Mouse (Mus musculus) myocyte (in vitro differentiated cells): ENCODE data around the gene Psenen. TPM values are rescaled to one million over a fixed set of nuclear protein-coding genes. Genes with fewer than 3 reads are reported as not detected.

Source experiments
- H3K27me3 ChIP-seq: one replicate; pipeline ENCODE4 v1.6.1; 2011; ENCODE audit not compliant: control insufficient read depth, insufficient read depth, insufficient read length
- H3K36me3 ChIP-seq: one replicate; pipeline ENCODE4 v1.6.1; 2011; ENCODE audit not compliant: control insufficient read depth, insufficient read depth
- H3K4me2 ChIP-seq: one replicate; pipeline ENCODE4 v1.6.1; 2011; ENCODE audit warnings: low read depth, control low read depth
- H3K4me3 ChIP-seq: one replicate; pipeline ENCODE4 v1.5.1; 2011; ENCODE audit warnings: mild to moderate bottlenecking, control low read depth, moderate library complexity
- H3K79me2 ChIP-seq: one replicate; pipeline ENCODE4 v1.6.1; 2011; ENCODE audit not compliant: control insufficient read depth, insufficient read depth
- H3ac ChIP-seq: one replicate; pipeline ENCODE4 v1.6.1; 2011; ENCODE audit not compliant: control insufficient read depth, insufficient read length
- CEBPB ChIP-seq: IDR thresholded peaks from 2 replicates; pipeline ENCODE4 v1.6.1; 2011; ENCODE audit warnings: mild to moderate bottlenecking, moderate library complexity; ENCODE audit not compliant: poor library complexity, insufficient read depth, severe bottlenecking
- E2F4 ChIP-seq: IDR thresholded peaks from one replicate; pipeline ENCODE4 v1.6.1; 2011; ENCODE audit warnings: mild to moderate bottlenecking, control low read depth, moderate library complexity; ENCODE audit not compliant: insufficient read depth
- MAX ChIP-seq: IDR thresholded peaks from one replicate; pipeline ENCODE4 v1.6.1; 2011; ENCODE audit warnings: low read depth, mild to moderate bottlenecking, control low read depth
- MYOD1 ChIP-seq, 3 experiments: IDR thresholded peaks; one replicate each; pipeline ENCODE4 v1.6.1; 2011; ENCODE audit warnings: control low read depth in 2 of 3, low read depth in 2 of 3, mild to moderate bottlenecking in 2 of 3, moderate library complexity in 1 of 3; ENCODE audit not compliant: insufficient read length in 2 of 3, control insufficient read depth in 1 of 3
- MYOG ChIP-seq, 3 experiments: IDR thresholded peaks; one replicate each; pipeline ENCODE4 v1.6.1; 2011; ENCODE audit warnings: control low read depth in 2 of 3, low read depth in 2 of 3, mild to moderate bottlenecking in 2 of 3; ENCODE audit not compliant: insufficient read length in 2 of 3, control insufficient read depth in 1 of 3, insufficient read depth in 1 of 3
- POLR2A ChIP-seq: IDR thresholded peaks from one replicate; pipeline ENCODE4 v1.6.1; 2011; ENCODE audit warnings: low read depth, mild to moderate bottlenecking, control low read depth, moderate library complexity; ENCODE audit not compliant: insufficient read length
- POLR2AphosphoS2 ChIP-seq: IDR thresholded peaks from one replicate; pipeline ENCODE4 v1.6.1; 2011; ENCODE audit warnings: low read depth, control low read depth; ENCODE audit not compliant: insufficient read length
- REST ChIP-seq: IDR thresholded peaks from one replicate; pipeline ENCODE4 v1.6.1; 2011; ENCODE audit warnings: mild to moderate bottlenecking, control low read depth, moderate library complexity; ENCODE audit not compliant: insufficient read depth, insufficient read length
- SRF ChIP-seq: IDR thresholded peaks from one replicate; pipeline ENCODE4 v1.6.1; 2011; ENCODE audit warnings: low read depth; ENCODE audit not compliant: control insufficient read depth, insufficient read length
- TCF12 ChIP-seq: IDR thresholded peaks from one replicate; pipeline ENCODE4 v1.6.1; 2011; ENCODE audit warnings: mild to moderate bottlenecking, control low read depth; ENCODE audit not compliant: poor library complexity, insufficient read depth, severe bottlenecking
- TCF3 ChIP-seq: IDR thresholded peaks from one replicate; pipeline ENCODE4 v1.6.1; 2011; ENCODE audit warnings: low read depth, control low read depth; ENCODE audit not compliant: insufficient read length
- USF1 ChIP-seq: IDR thresholded peaks from one replicate; pipeline ENCODE4 v1.6.1; 2011; ENCODE audit warnings: low read depth, mild to moderate bottlenecking, control low read depth, moderate library complexity
- polyA plus RNA-seq: library from polyadenylated mRNA; unstranded; fragments of >200 nt; fragmentation: generic; extraction: Trizol; gene quantifications from one replicate; pipeline ENCODE4 v1.2.1, GENCODE M21; 2012; ENCODE audit warnings: missing spikeins

Gene Psenen
- polyA plus RNA-seq, 1 experiment = 169 TPM

GRCm38 (mm10) chr7:30607706-30608309, 44.4 kb upstream of the Psenen start:
- Histone ChIP-seq H3K36me3 (no peaks in the 10 kb centered on the region), H3K79me2 (no peaks in the 10 kb centered on the region), H3K4me3 (no peak overlapping the region), H3K27me3 (no peaks in the 10 kb centered on the region), H3K4me2 (no peak overlapping the region), H3ac (no peak overlapping the region)
- TF ChIP-seq SRF = no peak
- TF ChIP-seq TCF3 = no peak
- TF ChIP-seq MYOG (IDR thresholded peaks at IDR 0.05; ENCODE audit: control insufficient read depth in 1 of 3, insufficient read depth in 1 of 3, insufficient read length in 2 of 3, low read depth in 2 of 3) = no peak
- TF ChIP-seq MAX = no peak
- no peak for TF ChIP-seq CEBPB
- TF ChIP-seq MYOD1 (IDR thresholded peaks at IDR 0.05; ENCODE audit: control insufficient read depth in 1 of 3, insufficient read length in 2 of 3, low read depth in 2 of 3) = no peak
- TF ChIP-seq POLR2A = no peak
- TF ChIP-seq POLR2AphosphoS2 = no peak
- no peak for TF ChIP-seq USF1
- no peak for TF ChIP-seq E2F4
- no peak for TF ChIP-seq TCF12
- no peak for TF ChIP-seq REST

DNA sequence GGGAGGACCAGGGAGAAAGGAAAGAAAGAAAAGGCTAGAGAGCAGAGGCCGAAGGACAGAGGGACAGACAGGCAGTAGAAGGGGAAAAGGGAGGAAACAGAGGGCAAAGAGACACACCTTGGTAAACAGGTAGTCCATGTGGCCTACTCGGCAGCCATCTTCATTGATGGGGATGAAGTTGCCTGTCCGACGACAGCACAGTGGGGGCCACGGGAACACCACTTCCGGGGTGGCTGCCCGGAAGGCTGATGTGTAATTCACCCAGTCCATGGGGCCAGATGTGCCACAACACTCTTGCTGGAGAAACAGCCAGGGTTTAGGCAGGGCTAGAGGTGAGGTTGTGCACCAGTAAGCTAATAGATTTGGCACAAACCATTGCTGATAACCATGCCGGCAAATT, 41.5 kb upstream of the Psenen start:
- H3ac ChIP-seq = no peak overlapping the region
- H3K27me3 ChIP-seq = peaks cover 7% of the 10 kb centered on the region
- H3K4me3 ChIP-seq = no peak overlapping the region
- no peaks in the 10 kb centered on the region for H3K79me2 ChIP-seq
- no peaks in the 10 kb centered on the region for H3K36me3 ChIP-seq
- H3K4me2 ChIP-seq = no peak overlapping the region
- TF ChIP-seq USF1 = no peak
- TF ChIP-seq TCF3 = no peak
- no peak for TF ChIP-seq REST
- no peak for TF ChIP-seq E2F4
- TF ChIP-seq POLR2AphosphoS2 = no peak
- TF ChIP-seq MYOD1 (IDR thresholded peaks at IDR 0.05; ENCODE audit: control insufficient read depth in 1 of 3, insufficient read length in 2 of 3, low read depth in 2 of 3) = no peak
- no peak for TF ChIP-seq MAX
- TF ChIP-seq POLR2A = no peak
- no peak for TF ChIP-seq CEBPB
- no peak for TF ChIP-seq MYOG (IDR thresholded peaks at IDR 0.05; ENCODE audit: control insufficient read depth in 1 of 3, insufficient read depth in 1 of 3, insufficient read length in 2 of 3, low read depth in 2 of 3)
- no peak for TF ChIP-seq TCF12
- no peak for TF ChIP-seq SRF

DNA sequence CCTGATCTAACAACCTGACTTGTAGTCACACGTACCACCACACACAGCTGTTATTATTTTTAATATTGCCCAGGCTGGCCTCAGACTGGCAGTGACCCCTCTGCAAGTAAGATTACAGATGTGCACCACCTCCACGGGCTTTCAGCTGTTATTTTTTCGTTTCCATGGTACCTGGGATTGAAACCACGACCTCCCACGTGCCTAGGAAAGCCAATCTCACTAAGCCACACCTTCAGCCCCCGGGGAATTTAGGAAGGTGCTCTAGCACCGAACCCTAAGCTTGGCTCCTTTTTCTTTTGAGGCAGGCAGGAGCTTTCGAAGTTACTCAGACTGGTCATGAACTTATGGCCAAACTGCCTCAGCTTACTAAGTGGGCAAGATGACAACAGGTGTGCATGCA, 41.0 kb upstream of the Psenen start:
- no peak overlapping the region for H3K4me3 ChIP-seq
- TF ChIP-seq REST = no peak
- no peak for TF ChIP-seq POLR2A
- no peak for TF ChIP-seq SRF
- TF ChIP-seq POLR2AphosphoS2 = no peak
- no peak overlapping the region for H3ac ChIP-seq
- no peaks in the 10 kb centered on the region for H3K79me2 ChIP-seq
- H3K27me3 ChIP-seq = peaks cover 10% of the 10 kb centered on the region
- no peaks in the 10 kb centered on the region for H3K36me3 ChIP-seq
- H3K4me2 ChIP-seq = no peak overlapping the region

DNA sequence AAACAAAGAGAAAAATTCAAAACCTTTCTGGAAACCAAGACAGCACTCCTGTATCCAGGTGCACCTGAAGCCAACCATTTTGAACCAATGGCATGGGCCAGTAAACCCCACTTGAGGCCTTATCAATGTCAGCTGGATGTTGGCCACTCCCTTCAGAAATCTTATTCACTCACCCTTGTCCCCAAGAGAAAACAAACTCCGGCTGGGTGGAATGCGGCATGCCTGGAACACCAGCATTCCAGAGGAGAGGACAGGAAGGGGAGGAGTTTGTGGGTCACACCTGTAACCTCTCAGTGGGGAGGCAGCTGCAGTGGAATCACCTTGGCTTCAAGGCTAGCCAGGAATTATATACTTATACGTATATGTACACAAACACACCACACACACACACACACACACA, 39.2 kb upstream of the Psenen start:
- H3K4me2 ChIP-seq = no peak overlapping the region
- H3ac ChIP-seq = no peak overlapping the region
- no peaks in the 10 kb centered on the region for H3K36me3 ChIP-seq
- peaks cover 25% of the 10 kb centered on the region for H3K27me3 ChIP-seq
- no peak overlapping the region for H3K4me3 ChIP-seq
- no peaks in the 10 kb centered on the region for H3K79me2 ChIP-seq
- no peak for TF ChIP-seq MAX
- no peak for TF ChIP-seq POLR2A
- TF ChIP-seq POLR2AphosphoS2 = no peak
- TF ChIP-seq E2F4 = no peak
- TF ChIP-seq REST = no peak
- no peak for TF ChIP-seq MYOG (IDR thresholded peaks at IDR 0.05; ENCODE audit: control insufficient read depth in 1 of 3, insufficient read depth in 1 of 3, insufficient read length in 2 of 3, low read depth in 2 of 3)
- no peak for TF ChIP-seq CEBPB
- no peak for TF ChIP-seq MYOD1 (IDR thresholded peaks at IDR 0.05; ENCODE audit: control insufficient read depth in 1 of 3, insufficient read length in 2 of 3, low read depth in 2 of 3)

DNA sequence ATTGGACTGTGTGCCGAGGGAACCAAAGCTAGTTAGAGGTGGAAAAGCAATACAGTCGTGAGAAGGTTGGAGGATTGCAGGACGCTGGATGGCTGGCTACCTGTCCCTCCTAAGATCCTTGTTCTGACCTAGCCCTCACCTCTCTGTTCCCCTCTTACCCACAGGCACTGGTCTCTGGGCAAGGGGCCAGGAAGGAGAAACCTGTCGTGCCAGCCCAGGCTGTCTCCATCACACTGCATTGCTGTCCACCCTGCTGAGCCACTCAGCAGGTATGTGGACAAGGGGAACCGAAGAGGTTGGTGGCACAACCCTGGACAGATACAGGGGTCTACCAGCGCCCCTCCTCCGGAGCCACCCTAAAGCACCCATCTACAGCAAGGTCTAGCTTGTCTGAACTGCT, 37.2 kb upstream of the Psenen start:
- Histone ChIP-seq H3K79me2 (no peaks in the 10 kb centered on the region), H3K4me2 (no peak overlapping the region), H3K4me3 (no peak overlapping the region), H3K36me3 (no peaks in the 10 kb centered on the region), H3ac (no peak overlapping the region), H3K27me3 (peaks cover 39% of the 10 kb centered on the region)
- TF ChIP-seq POLR2A (no peak), MYOG (IDR thresholded peaks at IDR 0.05; ENCODE audit: control insufficient read depth in 1 of 3, insufficient read depth in 1 of 3, insufficient read length in 2 of 3, low read depth in 2 of 3) (no peak), MYOD1 (IDR thresholded peaks at IDR 0.05; ENCODE audit: control insufficient read depth in 1 of 3, insufficient read length in 2 of 3, low read depth in 2 of 3) (no peak), TCF3 (no peak), POLR2AphosphoS2 (no peak), USF1 (no peak), E2F4 (no peak), MAX (no peak), TCF12 (no peak), CEBPB (no peak), REST (no peak), SRF (no peak)
